Comparison of ENCODE assay signal across 18 mouse cellular contexts in genomic region chr6:87123406-87123805, GRCm38 (mm10). TPM values are rescaled to one million over a fixed set of nuclear protein-coding genes. Genes with fewer than 3 reads are reported as not detected.
"Had no signal": no experiment of that assay in that cellular context is flagged by ENCODE, and none has a peak within 500 bp of the region (broad histone marks: within the 10 kb centered on the region; RNA-seq: fewer than 3 reads in every experiment).

No protein-coding gene starts in this region.

- ATAC-seq: liver, embryonic 12.5 days; midbrain, embryonic 16.5 days had no signal

- H3K27me3 ChIP-seq: liver, embryonic 12.5 days; neural tube, embryonic 13.5 days; neural tube, embryonic 15.5 days had no signal

- H3K9me3 ChIP-seq: midbrain, embryonic 10.5 days; neural tube, embryonic 13.5 days; neural tube, embryonic 15.5 days had no signal

- H3K9ac ChIP-seq: liver, embryonic 12.5 days; liver, embryonic 14.5 days; lung, embryonic 14.5 days; neural tube, embryonic 13.5 days; neural tube, embryonic 15.5 days had no signal

- H3K4me3 ChIP-seq: liver, embryonic 12.5 days; midbrain, embryonic 10.5 days; myocyte; neural tube, embryonic 13.5 days; neural tube, embryonic 15.5 days had no signal

- H3K4me2 ChIP-seq: liver, embryonic 12.5 days; lung, embryonic 14.5 days; neural tube, embryonic 13.5 days; neural tube, embryonic 15.5 days had no signal

- H3K4me1 ChIP-seq: neural tube, embryonic 13.5 days; neural tube, embryonic 15.5 days had no signal

- H3K36me3 ChIP-seq: liver, embryonic 12.5 days; midbrain, embryonic 10.5 days; neural tube, embryonic 13.5 days; neural tube, embryonic 15.5 days had no signal

- H3K27ac ChIP-seq: liver, embryonic 12.5 days; liver, embryonic 14.5 days; midbrain, embryonic 10.5 days; neural tube, embryonic 13.5 days; neural tube, embryonic 15.5 days had no signal

- DNase-seq: lung, adult 18-20 months; lung, embryonic 14.5 days; lung, postnatal 4 days; midbrain, embryonic 14.5 days; right cerebral cortex, postnatal 25 days; right cerebral cortex, postnatal 4 days; spleen, adult 18-20 months; thymus, adult 2 months; thymus, postnatal 25 days; thymus, postnatal 4 days had no signal

RNA-seq across cellular contexts. Expression of gene D6Ertd527e, which starts 18.9 kb away (rescaled TPM):
- polyA plus RNA-seq: liver, embryonic 16.5 days; midbrain, embryonic 14.5 days had no signal
